Mouse (Mus musculus) small intestine, adult 2 months (tissue): ENCODE measurements around the gene Zfp420.

Source experiments
- CTCF ChIP-seq: fragments of 200-500 bp; IDR thresholded peaks from 2 replicates; pipeline ENCODE4 v1.5.1; 2012; ENCODE audit warnings: low read depth, mild to moderate bottlenecking, control low read depth, inconsistent platforms, low read length, moderate library complexity, mixed read lengths; ENCODE audit not compliant: insufficient replicate concordance, insufficient read length; ENCODE audit errors: extremely low read depth
- POLR2A ChIP-seq: fragments of 200-500 bp; IDR thresholded peaks from 2 replicates; pipeline ENCODE4 v1.6.1; 2012; ENCODE audit warnings: low read depth, mild to moderate bottlenecking, control low read depth, inconsistent platforms, low read length, moderate library complexity

GRCm38 (mm10) chr7:29814381-29814780 lies 45.4 kb upstream of the Zfp420 start:
- TF ChIP-seq CTCF (no peak), POLR2A (no peak)
